ENCODE assay signal across 9 mouse cellular contexts in genomic region chr6:34495140-34495551, GRCm38 (mm10). TPM values are rescaled to one million over a fixed set of nuclear protein-coding genes. Genes with fewer than 3 reads are reported as not detected.
DNase-seq lines count a peak whose midpoint lies in the region; ATAC-seq and TF ChIP-seq lines count a peak whose summit lies in the region.
"Had no signal": no experiment of that assay in that cellular context is flagged by ENCODE, and none has a peak within 500 bp of the region (broad histone marks: within the 10 kb centered on the region; RNA-seq: fewer than 3 reads in every experiment).

No protein-coding gene starts in this region.

- no peaks in the 10 kb centered on the region for H3K9me3 ChIP-seq in embryonic facial prominence, embryonic 15.5 days (replicated peaks)
- H3K9me3 ChIP-seq in limb, embryonic 11.5 days (ENCODE audit: control insufficient read depth, low read length) = no peaks in the 10 kb centered on the region
- no peaks in the 10 kb centered on the region for H3K9me3 ChIP-seq in stomach, postnatal 0 days (ENCODE audit: control insufficient read depth, low read length)
- H3K9me3 ChIP-seq: hindbrain, embryonic 10.5 days had no signal

- H3K4me3 ChIP-seq in embryonic facial prominence, embryonic 15.5 days (replicated peaks) = no peak overlapping the region
- H3K4me3 ChIP-seq in limb, embryonic 11.5 days (ENCODE audit: low read depth, low read length) = no peak overlapping the region
- no peak overlapping the region for H3K4me3 ChIP-seq in stomach, postnatal 0 days (ENCODE audit: low read depth, low read length)
- H3K4me3 ChIP-seq: hindbrain, embryonic 10.5 days had no signal

- no peak overlapping the region for H3K4me2 ChIP-seq in embryonic facial prominence, embryonic 15.5 days (replicated peaks)
- H3K4me2 ChIP-seq in limb, embryonic 11.5 days (ENCODE audit: low read depth, severe bottlenecking) = no peak overlapping the region
- H3K4me2 ChIP-seq in stomach, postnatal 0 days (replicated peaks; ENCODE audit: low read depth) = 0 out of 2 replicates have a peak overlapping the region, but pooled peaks have one; percentile 3

- WGBS in embryonic facial prominence, embryonic 15.5 days = 26% methylated on average over 7 of the region's 7 CpGs
- 53% methylated on average over 7 of the region's 7 CpGs for WGBS in limb, embryonic 11.5 days
- 18% methylated on average over 7 of the region's 7 CpGs for WGBS in stomach, postnatal 0 days

- no peak overlapping the region for H3K9ac ChIP-seq in embryonic facial prominence, embryonic 15.5 days
- H3K9ac ChIP-seq in limb, embryonic 11.5 days (ENCODE audit: low read length) = no peak overlapping the region
- no peak overlapping the region for H3K9ac ChIP-seq in stomach, postnatal 0 days (ENCODE audit: low read length)

- no peaks in the 10 kb centered on the region for H3K27me3 ChIP-seq in embryonic facial prominence, embryonic 15.5 days
- no peaks in the 10 kb centered on the region for H3K27me3 ChIP-seq in limb, embryonic 11.5 days (ENCODE audit: control insufficient read depth, insufficient read depth, low read length)
- no peaks in the 10 kb centered on the region for H3K27me3 ChIP-seq in stomach, postnatal 0 days (ENCODE audit: control insufficient read depth, insufficient read depth, low read length)

- H3K4me1 ChIP-seq in embryonic facial prominence, embryonic 15.5 days = peaks cover 26% of the 10 kb centered on the region
- H3K4me1 ChIP-seq in limb, embryonic 11.5 days (ENCODE audit: control insufficient read depth, insufficient read depth, low read length) = peaks cover 21% of the 10 kb centered on the region
- H3K4me1 ChIP-seq in stomach, postnatal 0 days (replicated peaks; ENCODE audit: control insufficient read depth, insufficient read depth) = no peaks in the 10 kb centered on the region

- no peak for TF ChIP-seq CTCF in stomach, postnatal 0 days (IDR thresholded peaks at IDR 0.05; ENCODE audit: low read depth)

- no peak for TF ChIP-seq EP300 in stomach, postnatal 0 days (optimal IDR thresholded peaks at IDR 0.05)

- no peaks in the 10 kb centered on the region for H3K36me3 ChIP-seq in embryonic facial prominence, embryonic 15.5 days
- no peaks in the 10 kb centered on the region for H3K36me3 ChIP-seq in limb, embryonic 11.5 days (ENCODE audit: control insufficient read depth, insufficient read depth, low read length)
- H3K36me3 ChIP-seq in stomach, postnatal 0 days (ENCODE audit: control insufficient read depth, insufficient read depth, low read length) = no peaks in the 10 kb centered on the region

- ATAC-seq in embryonic facial prominence, embryonic 15.5 days (ENCODE audit: insufficient number of reproducible peaks, low FRiP score, low TSS enrichment, low read depth) = peak; percentile 26; the same call in 1 of the 2 replicates
- no peak; the same call in 1 of the 2 replicates for ATAC-seq in limb, embryonic 11.5 days (ENCODE audit: insufficient number of reproducible peaks, low FRiP score, low TSS enrichment, low read depth)
- peak; percentile 95 for ATAC-seq in stomach, postnatal 0 days (ENCODE audit: low FRiP score, low TSS enrichment)
- no peak for ATAC-seq in monocyte, adult 5-6 weeks (replicated peaks; ENCODE audit: insufficient number of reproducible peaks, low FRiP score, low TSS enrichment, poor library complexity, severe bottlenecking)

- no peak overlapping the region for H3K27ac ChIP-seq in embryonic facial prominence, embryonic 15.5 days (replicated peaks)
- H3K27ac ChIP-seq in limb, embryonic 11.5 days (replicated peaks; ENCODE audit: low read depth, low read length) = 0 out of 2 replicates have a peak overlapping the region, but pooled peaks have one; percentile 23
- H3K27ac ChIP-seq in stomach, postnatal 0 days (replicated peaks) = peak overlapping the region; percentile 50

- peak; percentile 67 for DNase-seq in kidney, adult 11 months
- DNase-seq in kidney, postnatal 10 days = no peak
- DNase-seq in limb, embryonic 11.5 days (ENCODE audit: low spot score) = no peak
- DNase-seq in stomach, postnatal 0 days (ENCODE audit: low spot score) = peak; percentile 76
- DNase-seq in cerebellum, adult 9-10 months = no peak
- no peak for DNase-seq in adrenal gland, adult 8-10 months

RNA-seq across cellular contexts. Expression of gene Bpgm, which starts 19.1 kb away (rescaled TPM):
- polyA plus RNA-seq in embryonic facial prominence, embryonic 15.5 days (2015; fragmentation: Nextera tagmentation; extraction: Ambion mirVana) = 42.4 and 49.5 TPM in 2 replicates
- polyA plus RNA-seq in limb, embryonic 11.5 days (2014; fragmentation: Nextera tagmentation; extraction: Ambion mirVana) = 47.3 and 48.1 TPM in 2 replicates
- polyA plus RNA-seq in stomach, postnatal 0 days (2015; fragmentation: Nextera tagmentation; extraction: Ambion mirVana) = 25.5 and 30.1 TPM in 2 replicates
- 10 to 100 TPM; 28.9 to 47.3 (median 35.4) TPM for total RNA-seq in adrenal gland, adult 8-10 months (2022)
- total RNA-seq in monocyte, adult 5-6 weeks (2017) = 32.1 to 201 TPM (median 172 TPM) in 3 replicates

Comparison
In these comparisons a context has a peak if more than half of its experiments do, and no peak if none do; other contexts are left out.
1. DNase-seq: peak in kidney, adult 11 months (single experiment) and stomach, postnatal 0 days (single experiment); none in kidney, postnatal 10 days (single experiment), limb, embryonic 11.5 days (single experiment), cerebellum, adult 9-10 months (single experiment) and adrenal gland, adult 8-10 months (single experiment).
2. ATAC-seq: peak in embryonic facial prominence, embryonic 15.5 days (single experiment) and stomach, postnatal 0 days (single experiment); none in limb, embryonic 11.5 days (single experiment) and monocyte, adult 5-6 weeks (single experiment).